Mouse (Mus musculus) gastrocnemius, adult 2 months (tissue): ENCODE measurements around the gene Aff1. TPM values are rescaled to one million over a fixed set of nuclear protein-coding genes. Genes with fewer than 3 reads are reported as not detected.
A peak's percentile ranks its signal among the peaks of the same experiment; 100 is the strongest.

ENCODE experiments used
- DNase-seq: peaks from one replicate; pipeline ENCODE4 v3.0.0; 2022
- H3K27ac ChIP-seq: fragments of 200-600 bp; 2 replicates; pipeline ENCODE4 v1.8.1; 2022; ENCODE audit warnings: mild to moderate bottlenecking
- H3K4me3 ChIP-seq: fragments of 200-600 bp; 2 replicates; pipeline ENCODE4 v1.8.1; 2022; ENCODE audit warnings: mild to moderate bottlenecking, moderate library complexity
- CTCF ChIP-seq: fragments of 200-600 bp; IDR thresholded peaks from 2 replicates; pipeline ENCODE4 v1.8.1; 2022; ENCODE audit warnings: antibody characterized with exemption, mild to moderate bottlenecking, moderate library complexity
- intact Hi-C: fragments of 180-260 bp; cut with DNase I; formaldehyde crosslinking; loops from one replicate; pipeline ENCODE4 v1.15.1; 2025
- total RNA-seq, 2 experiments: library from RNA; stranded (reverse); gene quantifications; 2 replicates each; pipeline ENCODE4 v1.2.3; 2021

Gene Aff1
- total RNA-seq, 2 experiments from 2014 or later, result 46.7 to 52.8 TPM

DNA sequence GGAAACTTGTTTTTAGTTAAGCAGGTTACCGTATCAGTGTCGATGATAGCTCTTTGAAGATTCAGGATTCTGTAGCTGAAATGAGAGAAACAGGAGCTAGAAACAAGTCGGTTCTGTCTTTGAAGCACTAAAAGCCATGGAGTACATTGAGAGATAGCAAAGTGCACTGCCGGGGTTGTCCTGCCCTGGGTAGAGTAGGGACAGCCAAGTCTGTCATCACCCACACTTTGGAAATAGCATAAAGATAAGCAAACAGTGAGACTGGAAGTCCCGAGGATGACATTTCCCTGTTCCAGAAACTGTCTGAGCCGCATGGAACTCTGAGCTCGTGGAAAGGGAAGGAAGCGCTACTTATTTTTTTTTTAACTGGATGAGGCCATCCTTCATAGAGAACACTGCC lies 136.6 kb downstream of the Aff1 start:
- no peak overlapping the region for H3K4me3 ChIP-seq
- intact Hi-C loops, result loop anchor here (10.0 kb wide), 1 partner anchor 484 kb away; no protein-coding TSS in a partner anchor
- no peak for DNase-seq
- TF ChIP-seq CTCF, result no peak
- H3K27ac ChIP-seq, result peak overlapping the region; percentile 86

DNA sequence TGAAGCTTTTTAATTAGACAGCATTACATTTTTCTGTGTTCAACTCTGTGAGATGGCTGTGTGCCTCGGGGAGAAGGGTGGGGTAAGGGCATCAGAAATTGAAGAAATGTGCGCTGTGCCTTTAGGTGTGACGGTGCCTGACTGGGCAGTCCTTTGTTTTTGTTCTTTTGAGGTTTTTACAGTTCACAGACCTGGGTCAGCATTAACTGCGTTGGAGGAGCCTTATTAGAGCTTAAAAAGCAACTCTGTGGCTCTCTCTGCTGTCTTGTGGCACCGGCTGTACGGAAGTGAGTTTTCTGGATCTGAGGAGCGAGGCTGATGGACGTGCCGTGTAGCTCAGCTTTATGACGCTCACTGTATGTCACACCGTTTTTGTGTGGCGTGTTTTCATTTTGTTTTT lies 137.0 kb downstream of the Aff1 start:
- DNase-seq, result no peak
- no peak overlapping the region for H3K4me3 ChIP-seq
- intact Hi-C loops, result loop anchor here (10.0 kb wide), 1 partner anchor 484 kb away; no protein-coding TSS in a partner anchor
- TF ChIP-seq CTCF, result no peak
- H3K27ac ChIP-seq, result peak overlapping the region; percentile 86

GRCm38 (mm10) chr5:103830886-103831285 lies 138.7 kb downstream of the Aff1 start:
- intact Hi-C loops, result no loop called here
- peak; percentile 54 for TF ChIP-seq CTCF
- Histone ChIP-seq H3K27ac (peak overlapping the region; percentile 86), H3K4me3 (peak overlapping the region; percentile 5; the same call in 1 of the 2 replicates)
- no peak for DNase-seq

GRCm38 (mm10) chr5:103835471-103836147 lies 143.4 kb downstream of the Aff1 start:
- Histone ChIP-seq H3K4me3 (peak overlapping the region; percentile 9; the same call in 1 of the 2 replicates), H3K27ac (peak overlapping the region; percentile 67)
- intact Hi-C loops, result no loop called here
- no peak for TF ChIP-seq CTCF
- peak; percentile 53 for DNase-seq

DNA sequence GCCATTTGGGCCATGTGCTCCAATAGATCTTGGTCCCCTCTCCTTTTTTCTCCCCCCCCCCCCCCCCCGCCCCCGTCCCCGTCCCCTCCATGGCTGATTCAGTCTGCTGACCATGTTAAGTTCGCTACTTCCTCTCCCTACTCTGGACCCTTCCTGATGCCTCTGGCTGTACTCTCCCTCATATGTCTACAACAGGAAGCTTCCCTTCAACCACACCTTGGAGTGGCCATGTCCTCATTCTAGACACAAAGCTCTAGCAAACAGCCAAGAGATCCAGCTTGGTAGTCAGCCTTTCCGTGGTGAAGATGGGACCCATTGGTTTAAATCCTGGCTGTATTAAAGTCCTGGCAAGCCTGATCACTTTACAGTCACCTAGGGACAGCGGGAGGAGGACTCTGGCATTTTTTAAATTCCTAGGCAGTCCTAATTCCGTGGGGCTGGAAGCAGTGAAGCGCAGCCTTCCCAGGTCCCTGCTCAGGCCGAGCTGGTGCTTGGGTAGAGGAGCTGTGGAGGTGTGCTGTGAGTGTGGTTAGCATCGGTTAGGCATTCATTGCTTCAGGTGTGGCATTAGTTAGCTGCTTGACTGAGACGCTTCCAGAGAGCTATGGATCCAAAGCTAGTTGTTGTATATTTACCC lies 144.1 kb downstream of the Aff1 start:
- intact Hi-C loops, result no loop called here
- no peak for DNase-seq
- no peak overlapping the region for H3K4me3 ChIP-seq
- H3K27ac ChIP-seq, result peak overlapping the region; percentile 67
- TF ChIP-seq CTCF, result no peak

DNA sequence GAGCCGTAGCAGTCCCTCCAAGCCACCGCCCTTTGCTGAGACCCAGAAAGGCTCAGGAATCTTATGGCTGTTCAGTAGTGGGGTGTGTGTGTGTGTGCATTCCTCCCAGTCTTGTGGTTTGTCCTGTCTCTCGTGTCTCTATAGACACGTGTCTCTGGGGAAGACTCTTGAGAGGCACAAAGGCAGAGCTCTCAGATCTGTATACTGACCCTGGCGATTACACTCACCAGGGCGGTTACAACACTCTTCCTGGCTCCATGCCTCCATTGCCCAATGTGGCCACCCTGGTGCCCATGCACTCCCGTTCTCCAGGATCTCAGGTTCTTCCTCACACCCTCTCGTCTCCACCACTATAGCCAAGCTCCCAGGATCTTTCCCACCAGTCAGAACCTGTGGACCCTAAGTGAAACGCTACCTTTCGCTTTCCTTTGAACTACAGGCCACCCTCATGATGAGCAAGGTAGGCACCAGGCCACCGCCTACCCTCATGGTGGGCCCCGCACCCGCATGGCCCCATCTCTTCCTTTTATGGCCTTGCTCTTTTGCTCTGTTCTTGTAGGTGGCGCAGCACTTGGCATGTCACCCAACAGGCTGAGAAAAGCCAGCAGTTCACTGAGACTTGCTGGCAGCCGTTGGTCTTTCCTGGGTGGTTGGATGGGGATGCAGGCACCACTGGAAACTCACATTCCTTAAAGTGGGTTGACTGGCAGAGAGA lies 146.5 kb downstream of the Aff1 start:
- intact Hi-C loops, result no loop called here
- Histone ChIP-seq H3K27ac (peak overlapping the region; percentile 84), H3K4me3 (no peak overlapping the region)
- TF ChIP-seq CTCF, result no peak
- DNase-seq, result peak; percentile 88

- DNase-seq, result no peak
- intact Hi-C loops, result no loop called here
- no peak overlapping the region for H3K4me3 ChIP-seq
- peak overlapping the region; percentile 84 for H3K27ac ChIP-seq
- TF ChIP-seq CTCF, result no peak
These were observed 147.1 kb downstream of the Aff1 start for GRCm38 (mm10) chr5:103839265-103839626.

- intact Hi-C loops, result loop anchor here (5.0 kb wide), 1 partner anchor 162 kb away; no protein-coding TSS in a partner anchor
These were observed 151.8 kb downstream of the Aff1 start for GRCm38 (mm10) chr5:103843938-103844337.

DNA sequence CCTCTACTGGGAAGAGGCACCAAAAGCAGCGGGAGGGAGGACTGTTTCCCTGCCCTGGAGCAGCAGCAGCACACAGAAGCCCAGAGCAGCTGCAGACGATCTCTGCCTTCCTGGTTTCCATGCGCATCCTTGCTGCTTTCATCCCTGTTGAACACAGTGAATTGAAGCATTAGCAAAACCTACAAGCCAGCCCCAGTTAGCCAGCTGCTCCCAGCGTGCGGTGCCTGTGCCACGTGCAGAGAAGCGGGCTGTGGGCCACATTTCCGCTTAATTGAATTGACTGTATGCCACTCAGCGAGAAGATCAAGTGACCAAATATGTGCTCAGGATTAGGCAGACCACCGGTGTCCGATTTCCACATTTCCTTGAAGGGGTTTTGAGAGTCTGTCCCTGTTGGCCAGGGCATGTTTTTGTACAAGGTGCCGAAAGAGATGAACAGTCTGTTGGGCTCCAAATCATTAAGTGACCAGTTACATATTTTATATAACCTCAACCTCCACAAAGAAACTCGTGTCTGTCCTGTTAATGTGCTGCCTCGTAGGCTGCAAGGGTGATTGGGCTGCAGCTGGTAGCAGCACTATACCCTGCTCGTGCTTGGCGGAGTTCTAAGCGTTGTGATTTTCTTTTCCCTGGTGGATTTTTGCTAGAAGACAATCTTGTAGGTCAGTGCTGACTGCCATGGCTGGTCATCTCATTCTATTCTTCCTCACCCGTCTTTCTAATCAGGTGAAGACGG lies 153.4 kb downstream of the Aff1 start:
- peak; percentile 64 for DNase-seq
- Histone ChIP-seq H3K4me3 (no peak overlapping the region), H3K27ac (peak overlapping the region; percentile 93)
- TF ChIP-seq CTCF, result no peak
- intact Hi-C loops, result no loop called here

More at GRCm38 (mm10) chr5:103843938-103844337, 151.8 kb downstream of the Aff1 start:
- peak; percentile 74 for TF ChIP-seq CTCF
- peak overlapping the region; percentile 93 for H3K27ac ChIP-seq
- DNase-seq, result peak; percentile 72
- H3K4me3 ChIP-seq, result no peak overlapping the region

- peak overlapping the region; percentile 93 for H3K27ac ChIP-seq
- intact Hi-C loops, result no loop called here
- no peak for TF ChIP-seq CTCF
- DNase-seq, result peak; percentile 70
- H3K4me3 ChIP-seq, result no peak overlapping the region
These were observed 154.0 kb downstream of the Aff1 start for GRCm38 (mm10) chr5:103846154-103846551.

- TF ChIP-seq CTCF, result no peak
- DNase-seq, result peak; percentile 75
- intact Hi-C loops, result no loop called here
- peak overlapping the region; percentile 93 for H3K27ac ChIP-seq
- peak overlapping the region; percentile 24; the same call in 1 of the 2 replicates for H3K4me3 ChIP-seq
These were observed 154.4 kb downstream of the Aff1 start for GRCm38 (mm10) chr5:103846609-103847008.

DNA sequence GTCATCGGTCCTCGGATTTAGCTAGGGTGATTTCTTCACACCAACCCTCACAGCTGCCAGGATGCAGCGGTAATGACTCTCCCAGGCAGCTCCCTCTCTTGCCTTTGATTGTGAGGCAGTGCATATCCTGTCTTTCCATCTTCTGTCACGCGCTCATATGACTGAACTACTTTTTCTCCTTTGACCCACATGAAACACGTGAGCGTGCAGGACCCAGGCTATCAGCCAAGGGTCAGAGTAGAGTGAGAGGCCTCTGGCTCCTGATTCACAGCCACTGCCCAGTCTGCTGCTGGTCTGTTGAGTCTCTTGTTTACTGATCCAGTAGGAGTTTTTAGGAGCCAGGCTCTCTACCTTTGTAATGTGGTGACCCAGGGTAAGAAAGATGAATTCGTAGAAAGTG lies 156.4 kb downstream of the Aff1 start:
- Histone ChIP-seq H3K4me3 (peak overlapping the region; percentile 3; the same call in 1 of the 2 replicates), H3K27ac (peak overlapping the region; percentile 93)
- intact Hi-C loops, result no loop called here
- peak; percentile 75 for DNase-seq
- no peak for TF ChIP-seq CTCF
